Mouse (Mus musculus) hindlimb bud, embryonic 11.5 days (tissue): ENCODE results near the gene Coro1a.
"Not testable (repeated sequence)": the region's sequence is repeated elsewhere in the genome, so short reads cannot be mapped to it uniquely, and the experiment has no call there.

ENCODE experiments used
- DNase-seq: peaks from one replicate; pipeline ENCODE4 v3.0.0-alpha.2; 2012; ENCODE audit warnings: low read depth, low spot score; ENCODE audit errors: extremely low spot score

Gene Coro1a

DNA sequence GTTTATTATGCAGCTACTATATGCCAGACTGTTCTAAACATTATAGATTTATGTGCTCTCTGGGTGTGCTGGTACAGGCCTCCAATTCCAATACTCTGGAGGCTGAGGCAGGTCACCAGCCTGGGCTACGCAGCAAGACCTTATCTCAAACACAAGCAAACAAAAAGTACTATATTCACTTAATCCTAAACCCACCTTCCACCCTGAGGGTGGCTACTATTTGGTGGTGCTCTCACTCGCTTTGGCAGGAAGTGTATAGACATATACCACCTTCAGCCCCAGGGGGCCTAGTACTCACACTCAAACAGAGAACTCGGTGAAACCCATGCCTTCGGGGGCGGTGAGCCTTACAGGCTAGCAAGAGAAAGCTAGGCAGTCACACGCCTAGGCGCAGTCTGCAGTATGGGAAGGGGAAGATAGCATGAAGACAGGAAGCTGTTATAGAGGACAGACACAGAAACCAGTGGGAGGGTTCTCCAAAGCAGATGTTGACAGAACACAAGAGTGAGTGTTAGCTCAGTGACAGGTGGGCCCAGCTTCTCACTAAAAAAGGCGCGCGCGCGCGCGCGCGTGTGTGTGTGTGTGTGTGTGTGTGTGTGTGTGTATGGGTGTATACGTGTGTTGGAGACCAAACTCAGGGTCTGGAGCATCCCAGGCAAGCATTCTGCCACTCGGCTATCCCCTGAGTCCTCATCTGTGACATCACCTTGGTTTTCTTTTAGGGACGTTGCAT, at the start of gene Coro1a:
TSS of gene Coro1a (minus strand) at position 346 of the 733 bp plus-strand sequence.
- DNase-seq, result no peak

DNA sequence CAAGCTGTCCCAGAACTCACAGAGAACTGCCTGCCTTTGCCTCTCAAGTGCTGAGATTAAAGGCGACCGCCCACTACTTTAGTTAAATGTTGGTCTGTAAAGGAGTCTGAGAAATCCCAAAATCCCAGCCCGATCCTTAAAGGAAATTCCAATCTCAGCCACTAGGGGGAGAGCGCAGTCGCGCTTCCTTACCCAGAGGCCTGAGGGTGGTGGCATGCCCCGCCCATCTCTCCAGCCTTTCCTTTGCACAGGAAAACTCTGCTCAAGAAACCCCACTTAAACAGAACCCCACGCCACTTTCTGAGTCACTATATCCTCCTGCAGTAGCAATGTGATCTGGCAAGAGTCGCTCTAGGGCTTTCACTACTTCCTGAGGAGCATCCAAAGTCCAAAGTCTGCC, 47.3 kb upstream of the Coro1a start:
- peak; percentile 94 for DNase-seq

DNA sequence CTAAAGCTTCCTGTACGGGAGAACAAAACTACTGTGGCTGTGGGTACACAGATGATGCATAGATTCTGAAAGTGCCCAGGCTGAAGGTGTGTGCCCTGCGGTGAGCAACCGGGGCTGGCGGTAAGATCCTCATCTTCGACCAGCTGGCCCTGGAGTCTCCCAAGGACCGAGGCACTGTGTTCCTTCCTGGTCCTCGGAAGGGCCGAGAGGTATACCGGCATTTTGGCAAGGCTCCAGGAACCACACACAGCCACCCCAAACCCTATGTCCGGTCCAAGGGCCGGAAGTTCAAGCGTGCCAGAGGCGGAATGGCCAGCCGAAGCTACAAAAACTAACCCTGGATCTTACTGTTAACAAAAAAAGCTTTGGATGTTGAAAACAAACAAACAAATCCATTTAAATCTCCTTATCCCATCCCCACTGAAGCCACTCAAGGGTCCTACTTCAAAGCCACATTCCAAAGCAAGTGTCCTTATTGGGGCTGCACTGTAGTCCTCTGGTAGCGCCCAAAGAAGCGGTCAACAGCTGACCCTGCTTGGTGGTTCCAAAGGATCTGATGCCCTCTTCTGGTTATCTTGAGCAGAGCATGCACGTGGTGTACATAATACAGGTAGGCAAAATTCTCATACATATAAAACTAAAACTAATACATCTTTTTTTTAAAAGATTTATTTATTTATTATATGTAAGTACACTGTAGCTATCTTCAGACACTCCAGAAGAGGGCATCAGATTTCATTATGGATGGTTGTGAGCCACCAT, 42.2 kb upstream of the Coro1a start:
- no peak for DNase-seq

DNA sequence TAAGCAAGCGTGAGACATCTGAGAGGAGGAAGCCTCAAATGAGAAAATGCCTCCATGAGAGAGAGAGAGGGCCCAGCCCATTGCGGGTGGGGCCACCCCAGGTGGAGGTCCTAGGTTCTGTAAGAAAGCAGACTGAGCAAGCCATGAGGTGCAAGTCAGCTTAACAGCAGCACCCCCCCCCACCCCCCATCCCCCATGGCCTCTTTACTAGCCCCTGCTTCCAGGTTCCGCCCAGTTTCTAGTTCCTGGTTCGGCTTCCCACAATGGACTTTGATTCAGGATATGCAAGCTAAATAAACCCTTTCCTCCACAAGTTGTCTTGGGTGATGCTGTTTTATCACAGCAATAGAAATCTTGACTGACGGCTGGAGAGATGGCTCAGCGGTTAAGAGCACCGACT, 41.2 kb upstream of the Coro1a start:
- no peak for DNase-seq

DNA sequence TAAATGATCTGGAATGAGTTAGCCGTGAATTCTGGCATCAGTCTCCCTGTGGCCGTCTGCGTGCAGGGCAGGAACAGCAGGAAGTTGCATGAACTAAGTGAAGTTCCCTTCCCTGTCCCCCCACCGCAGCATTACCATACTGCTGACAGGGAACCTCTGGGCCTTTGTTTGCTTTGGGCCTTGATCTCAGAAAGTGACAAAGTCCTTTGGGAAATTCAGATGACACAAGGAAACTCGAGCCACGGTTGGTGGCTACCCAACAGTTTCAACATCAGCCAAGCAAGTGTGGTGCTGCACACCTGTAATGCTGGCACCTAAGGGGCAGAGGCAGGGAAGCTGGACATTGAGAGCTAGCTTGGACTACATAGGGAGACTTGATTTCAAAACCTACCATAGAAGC, 39.2 kb upstream of the Coro1a start:
- no peak for DNase-seq

DNA sequence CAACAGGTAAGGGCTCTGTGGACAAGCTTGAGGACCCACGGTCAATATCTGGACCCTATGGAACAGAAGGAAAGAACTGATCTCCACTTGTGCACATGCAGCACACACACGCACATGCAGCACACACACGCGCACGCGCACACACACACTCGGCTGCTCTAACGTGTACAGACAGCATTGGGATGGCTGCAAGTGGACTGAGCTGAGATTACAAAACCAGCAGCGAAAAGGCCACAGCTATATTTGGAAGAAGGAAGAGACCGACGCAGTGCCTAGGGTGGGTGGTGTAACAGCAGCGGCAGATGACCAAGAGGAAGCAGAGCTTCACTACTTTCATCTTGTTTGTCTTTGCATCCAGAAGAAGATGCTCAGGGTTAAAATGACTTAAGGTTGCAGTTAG, 38.5 kb upstream of the Coro1a start:
- no peak for DNase-seq

DNA sequence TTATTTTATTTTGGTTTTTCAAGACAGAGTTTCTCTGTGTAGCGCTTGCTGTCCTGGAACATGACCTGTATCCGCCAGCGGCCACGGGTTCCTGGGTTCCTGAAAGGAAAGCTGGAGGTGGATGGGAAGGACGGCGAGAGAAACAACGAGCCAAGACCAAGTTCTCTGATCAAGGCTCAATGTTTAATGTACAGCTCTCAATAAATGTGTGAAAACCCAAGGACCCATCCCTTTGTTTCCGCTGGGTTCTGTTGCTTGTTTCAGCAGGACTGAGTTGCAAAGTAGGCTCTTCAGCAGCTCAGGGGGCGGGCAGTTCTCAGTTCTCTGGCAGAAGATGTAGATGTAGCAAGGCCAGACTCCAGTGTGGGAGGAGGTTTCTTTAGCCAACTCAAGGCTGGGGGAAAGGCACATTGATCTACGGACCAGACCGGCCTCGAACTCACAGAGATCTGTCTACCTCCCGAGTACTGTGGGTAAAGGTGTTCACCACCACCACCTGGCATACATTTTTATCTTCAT, 34.4 kb upstream of the Coro1a start:
- no peak for DNase-seq

DNA sequence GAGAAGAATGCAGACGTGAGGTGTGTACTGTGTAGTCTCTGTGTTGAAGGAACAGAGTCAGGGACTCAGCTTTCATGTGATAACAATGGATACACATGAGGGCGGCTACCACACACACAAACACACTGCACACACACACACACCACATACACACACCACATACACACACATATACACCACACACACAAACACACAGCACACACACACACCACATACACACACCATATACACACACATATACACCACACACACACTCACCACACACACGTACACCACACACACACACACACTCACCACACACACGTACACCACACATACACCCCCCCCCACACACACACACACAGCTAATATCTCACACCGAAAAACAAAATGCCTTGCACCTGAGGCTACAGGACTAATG, 33.9 kb upstream of the Coro1a start:
- DNase-seq, result no peak

DNA sequence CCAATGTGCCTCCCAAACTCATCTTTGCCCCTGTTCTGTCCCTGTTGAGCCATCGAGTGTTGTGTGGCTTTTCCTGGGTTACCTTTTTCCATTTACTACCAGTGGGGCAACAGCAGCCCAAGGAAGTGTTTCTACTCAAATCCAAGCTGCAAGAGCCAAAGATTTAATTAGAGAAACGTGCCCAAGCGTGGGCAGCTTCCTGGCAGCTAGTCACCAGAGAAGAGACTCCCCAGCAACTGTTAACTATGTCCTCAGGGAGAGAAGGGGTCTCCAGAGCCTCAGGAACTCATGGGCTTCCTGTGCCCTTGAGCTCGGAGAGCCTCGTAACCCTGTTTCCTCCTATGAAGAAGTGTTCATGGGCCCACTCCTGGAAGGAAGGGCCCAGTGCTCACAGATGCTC, 33.4 kb upstream of the Coro1a start:
- no peak for DNase-seq

DNA sequence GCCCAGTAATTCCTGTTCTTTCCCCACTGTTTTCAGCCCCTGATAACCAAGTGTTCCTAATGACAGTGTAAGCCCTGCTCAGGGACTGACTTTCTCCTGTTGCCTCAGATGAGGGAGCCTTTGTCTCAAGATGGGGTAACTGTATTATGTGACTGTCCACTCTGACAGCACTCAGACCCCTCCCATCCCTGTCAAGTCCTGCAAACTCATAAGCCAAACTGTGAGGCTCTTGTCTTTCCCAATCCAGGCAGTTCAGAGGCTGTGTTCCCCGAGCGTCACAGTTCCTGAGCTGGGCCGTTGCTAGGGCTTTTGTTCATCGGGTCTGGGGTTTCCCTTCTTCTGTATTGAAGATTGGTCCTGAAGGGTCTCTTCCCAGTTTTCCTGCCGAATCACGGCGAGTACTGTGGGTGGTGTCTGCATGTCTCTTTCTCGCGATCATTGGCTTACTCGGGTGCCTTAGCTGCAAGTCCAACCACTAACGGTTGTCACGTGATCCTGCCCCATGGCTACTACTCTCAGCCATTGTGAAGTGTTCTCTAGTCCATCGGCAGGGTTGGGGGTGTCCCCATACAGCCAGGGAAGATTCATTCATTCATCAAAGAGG, 32.6 kb upstream of the Coro1a start:
- DNase-seq, result no peak

DNA sequence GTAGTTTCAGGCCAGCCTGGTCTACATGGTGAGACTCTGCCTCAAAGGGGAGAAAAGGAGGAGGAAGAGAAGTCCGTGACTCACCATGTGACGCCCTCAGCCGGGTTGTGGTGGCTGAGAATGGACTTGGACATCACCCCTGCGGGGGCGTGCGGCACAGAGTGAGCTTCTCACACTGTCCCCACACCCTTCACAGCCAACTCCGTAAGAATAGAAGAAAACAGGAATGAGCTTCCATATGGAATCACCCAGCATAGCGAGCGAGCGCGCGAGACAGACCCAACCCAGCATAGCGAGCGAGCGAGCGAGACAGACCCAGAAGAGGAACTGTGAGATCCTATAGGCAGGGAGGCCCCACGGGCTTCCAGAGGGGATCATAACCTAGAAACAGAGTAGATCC, 32.0 kb upstream of the Coro1a start:
- no peak for DNase-seq

DNA sequence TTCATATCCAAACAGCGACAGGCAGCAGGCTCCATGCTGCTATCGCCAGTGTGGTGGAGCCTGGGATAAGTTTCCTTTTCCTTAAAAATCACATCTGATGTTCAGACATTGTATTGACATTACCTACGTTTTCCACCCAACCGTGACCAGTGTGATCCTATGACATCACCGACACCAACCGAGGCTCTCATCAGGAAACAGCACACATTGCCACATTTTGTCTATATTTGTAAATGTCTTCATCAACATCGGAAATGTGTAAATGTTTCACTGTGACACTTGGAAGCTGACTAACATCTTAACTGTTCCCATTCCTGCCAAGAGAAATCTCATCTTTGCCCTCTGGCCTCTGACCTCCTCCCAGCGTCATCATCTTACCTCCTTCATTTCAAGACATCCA, 28.5 kb upstream of the Coro1a start:
- no peak for DNase-seq

DNA sequence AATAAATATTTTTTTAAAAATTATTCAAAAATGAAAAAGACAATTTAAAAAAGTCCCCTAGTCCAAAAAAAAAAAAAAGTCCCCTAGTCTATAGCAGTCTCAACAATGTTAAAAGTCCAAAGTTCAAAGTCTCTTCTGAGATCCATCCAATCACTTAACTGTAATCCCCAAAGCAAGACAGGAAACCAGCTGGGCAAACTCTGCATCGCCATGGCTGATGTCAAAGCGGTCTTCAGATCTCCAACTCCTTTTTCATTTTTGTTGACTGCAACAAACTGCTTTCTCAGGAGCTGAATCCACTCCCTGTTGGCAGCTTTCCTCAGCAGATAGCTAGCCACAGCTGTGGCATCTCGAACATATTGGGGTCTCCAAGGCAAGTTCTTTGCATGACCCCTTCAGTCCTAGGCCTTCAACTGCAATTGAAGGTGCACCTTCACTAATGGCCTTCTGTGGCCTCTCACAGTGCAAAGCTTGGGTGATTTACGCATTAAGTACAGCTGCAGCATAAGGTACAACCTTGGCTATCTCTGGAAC, 22.7 kb upstream of the Coro1a start:
- DNase-seq, result not testable (repeated sequence)

DNA sequence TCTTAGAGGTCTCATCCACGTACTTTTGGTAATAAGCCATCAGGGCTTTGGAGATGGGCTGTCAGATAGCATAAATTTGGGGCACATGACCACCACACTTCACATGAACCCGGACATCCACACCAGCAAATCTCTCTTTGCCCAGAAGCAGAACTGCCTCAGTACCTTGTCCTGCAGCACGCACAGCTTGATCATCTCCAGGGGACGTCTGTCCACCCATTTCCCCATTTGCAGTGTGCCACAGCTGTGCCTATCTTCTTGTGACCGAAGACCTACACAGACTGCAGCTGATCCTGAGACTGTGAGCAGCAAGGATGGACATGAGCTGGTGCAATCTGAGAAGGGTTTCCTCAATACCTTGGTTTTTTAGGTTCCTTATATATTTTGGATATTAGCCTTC, 18.1 kb upstream of the Coro1a start:
- no peak for DNase-seq

DNA sequence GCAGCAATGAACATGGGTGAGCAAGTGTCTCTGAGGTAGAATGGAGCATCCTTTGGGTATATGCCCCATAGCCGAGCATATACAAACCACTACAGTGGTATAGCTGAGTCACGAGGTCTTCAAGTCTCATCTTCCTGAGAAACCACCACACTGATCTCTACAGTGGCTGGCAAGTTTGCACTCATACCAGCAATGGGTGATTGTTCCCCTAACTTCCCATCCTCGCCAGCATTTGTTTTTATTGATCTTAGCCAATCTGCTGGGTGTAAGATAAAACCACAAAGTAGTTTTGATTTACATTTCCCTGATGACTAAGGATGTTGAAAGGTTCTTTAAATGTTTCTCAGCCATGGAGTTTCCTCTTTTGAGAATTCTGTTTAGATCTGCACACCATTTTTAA, 17.5 kb upstream of the Coro1a start:
- no peak for DNase-seq

DNA sequence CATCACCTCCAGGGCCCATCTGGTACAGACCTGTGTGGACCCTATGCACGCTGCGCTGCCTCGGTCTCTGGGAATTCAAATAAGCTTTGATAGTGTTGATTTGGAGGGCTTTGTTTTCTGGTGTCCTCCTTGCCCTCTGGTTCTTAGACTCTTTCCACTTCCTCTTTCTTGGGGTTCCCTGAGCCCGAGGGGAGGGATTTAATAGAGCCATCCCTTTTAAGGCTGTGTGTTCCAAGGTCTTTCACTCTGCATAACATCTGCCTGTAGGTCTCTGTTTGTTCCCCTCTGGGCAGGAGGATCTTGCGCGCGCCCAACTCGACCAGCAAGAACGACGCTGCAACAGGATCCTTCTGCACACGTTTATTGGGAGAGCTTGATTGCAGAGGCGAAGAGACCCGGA, 14.0 kb upstream of the Coro1a start:
- DNase-seq, result no peak

DNA sequence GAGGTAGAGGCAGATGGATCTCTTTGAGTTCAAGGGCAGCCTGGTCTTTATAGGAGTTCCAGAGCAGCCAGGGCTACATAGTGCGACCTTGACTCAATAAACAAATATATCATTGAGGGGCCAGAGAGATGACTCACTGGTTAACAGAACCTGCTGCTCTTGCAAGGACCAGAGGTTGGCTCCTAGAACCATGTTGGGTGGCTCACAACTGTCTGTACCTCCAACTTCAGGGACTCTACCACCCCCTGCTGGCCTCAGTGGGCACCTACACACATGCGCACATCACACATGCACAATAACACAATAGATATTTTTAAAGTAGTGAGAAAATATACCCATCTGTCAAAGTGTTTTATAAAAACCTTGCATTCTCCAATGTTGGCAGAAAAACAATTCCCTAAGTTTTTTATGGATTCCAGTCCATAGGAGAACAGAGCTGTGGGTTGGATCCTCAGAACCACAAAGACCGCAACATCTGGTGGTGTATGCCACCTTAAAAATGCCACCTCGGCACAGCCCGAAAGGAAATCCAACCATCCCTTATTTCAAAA, 11.3 kb upstream of the Coro1a start:
- no peak for DNase-seq

DNA sequence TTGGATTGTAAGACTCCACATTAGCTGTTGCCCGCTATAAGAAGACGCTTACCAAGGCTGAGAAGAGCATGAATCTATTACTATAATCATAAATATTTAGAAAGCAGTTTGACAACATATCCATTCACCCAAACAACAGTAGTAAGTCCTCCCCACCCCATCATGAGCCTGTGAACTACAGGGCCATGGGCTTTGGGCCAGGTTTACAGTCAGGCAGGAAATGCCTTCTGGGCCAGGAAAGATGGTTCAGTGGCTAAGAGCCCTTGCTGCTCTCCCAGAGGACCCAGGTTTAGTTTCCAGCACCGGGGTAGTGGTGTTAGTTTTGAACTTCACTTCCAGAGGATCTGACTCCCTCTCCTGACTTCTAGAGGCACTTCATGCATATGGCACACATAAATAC, 10.0 kb upstream of the Coro1a start:
- DNase-seq, result no peak

DNA sequence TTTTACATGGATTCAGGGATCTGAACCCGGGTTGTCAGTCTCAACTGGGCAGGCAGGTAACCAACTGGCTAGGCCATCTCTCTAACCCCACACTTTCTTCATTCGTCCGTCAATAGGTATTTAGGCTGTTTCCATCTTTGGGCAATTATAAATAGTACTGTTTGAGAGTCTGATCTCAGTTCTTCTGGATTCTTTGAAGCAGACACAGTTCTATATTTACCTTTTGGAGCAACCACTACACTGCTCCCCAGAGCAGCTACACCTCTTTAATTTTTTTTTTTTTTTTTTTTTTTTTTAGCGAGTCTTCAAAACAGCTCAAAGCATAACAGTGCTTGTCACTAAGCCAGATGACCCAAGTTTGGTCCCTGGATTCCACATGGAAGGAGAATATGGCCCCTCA, 8.1 kb upstream of the Coro1a start:
- no peak for DNase-seq

DNA sequence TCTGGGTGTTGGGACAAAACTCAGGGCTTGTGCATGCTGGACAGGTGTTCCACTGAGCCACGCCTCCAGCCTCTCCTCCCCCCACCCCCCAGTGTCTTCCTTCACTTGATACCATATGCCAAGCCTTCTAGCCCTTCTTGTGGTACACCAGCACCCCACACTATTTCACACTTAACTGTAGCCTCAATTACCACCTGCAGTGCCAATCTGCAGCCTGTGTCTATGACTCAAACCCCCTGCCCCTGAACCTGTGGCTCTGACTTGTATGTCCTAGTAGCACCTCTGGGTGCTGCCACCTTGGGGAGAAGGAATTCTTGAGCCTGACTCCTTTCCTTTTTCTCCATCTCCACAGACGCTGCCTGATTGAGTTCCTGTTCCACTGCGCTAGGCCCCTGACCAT, 4.3 kb upstream of the Coro1a start:
- DNase-seq, result no peak

DNA sequence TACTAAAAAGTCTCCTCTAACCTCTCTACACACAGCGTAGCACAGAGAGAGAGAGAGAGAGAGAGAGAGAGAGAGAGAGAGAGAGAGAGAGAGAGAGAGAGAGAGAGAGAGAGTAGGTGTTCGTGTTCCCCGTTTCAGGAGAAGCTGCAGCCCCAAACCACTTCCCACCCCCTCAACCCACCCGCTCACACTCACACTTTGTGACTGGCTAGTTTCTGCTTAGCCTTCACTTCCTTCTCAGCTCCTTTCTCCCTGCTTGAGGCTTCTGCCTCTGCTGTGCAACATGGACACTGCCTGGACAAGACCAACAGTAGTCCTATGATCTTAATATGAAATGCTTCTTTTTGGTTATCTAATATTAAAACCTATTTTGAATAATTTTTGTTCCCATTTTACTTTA, 2.7 kb upstream of the Coro1a start:
- DNase-seq, result no peak
